Mouse (Mus musculus): ENCODE results near the gene Ghsr. TPM values are rescaled to one million over a fixed set of nuclear protein-coding genes. Genes with fewer than 3 reads are reported as not detected.

Ghsr gene
- polyA plus RNA-seq (2015; fragmentation: Nextera tagmentation; extraction: Ambion mirVana): 0.59 and 0.71 TPM in 2 replicates

DNA sequence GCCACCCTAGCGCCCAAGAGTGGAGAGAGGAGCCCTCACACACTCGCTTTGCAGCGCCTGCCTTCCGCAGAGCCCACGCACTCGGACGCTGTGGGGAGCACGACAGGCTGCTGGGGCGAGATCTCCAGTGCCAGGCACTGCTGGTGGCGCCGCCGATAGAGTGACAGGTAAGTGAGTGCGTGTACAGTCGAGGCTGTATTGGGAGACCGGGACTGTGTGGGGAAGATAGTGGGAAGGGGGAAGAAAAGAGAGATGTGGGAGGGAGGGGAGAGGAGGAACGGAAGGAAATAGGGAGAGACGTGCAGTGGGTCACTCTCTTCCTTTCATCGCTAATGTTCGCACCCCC is at the start of gene Ghsr:
TSS of gene Ghsr (plus strand) at position 76 of the 346 bp plus-strand sequence.
- peaks cover 15% of the 10 kb centered on the region for H3K4me1 ChIP-seq (ENCODE audit: control insufficient read depth, insufficient read depth, low read depth, low read length)
- H3K9me3 ChIP-seq (ENCODE audit: control insufficient read depth, low read length): no peaks in the 10 kb centered on the region
- H3K27me3 ChIP-seq (replicated peaks; ENCODE audit: control insufficient read depth, insufficient read depth, low read length): peaks cover 19% of the 10 kb centered on the region
- no peak within 1 kb of the TSS for H3K27ac ChIP-seq (ENCODE audit: low read depth, low read length)
- peak; percentile 59 for ATAC-seq
- H3K4me2 ChIP-seq (ENCODE audit: low read length): peak within 1 kb of the TSS; percentile 91
- H3K4me3 ChIP-seq (ENCODE audit: low read length): peak within 1 kb of the TSS; percentile 55
- H3K36me3 ChIP-seq (ENCODE audit: control insufficient read depth, insufficient read depth, low read length): no peaks in the 10 kb centered on the region
- H3K9ac ChIP-seq (ENCODE audit: low read depth, low read length): peak within 1 kb of the TSS; percentile 57
- WGBS: 1% methylated on average over 19 of the region's 19 CpGs

DNA sequence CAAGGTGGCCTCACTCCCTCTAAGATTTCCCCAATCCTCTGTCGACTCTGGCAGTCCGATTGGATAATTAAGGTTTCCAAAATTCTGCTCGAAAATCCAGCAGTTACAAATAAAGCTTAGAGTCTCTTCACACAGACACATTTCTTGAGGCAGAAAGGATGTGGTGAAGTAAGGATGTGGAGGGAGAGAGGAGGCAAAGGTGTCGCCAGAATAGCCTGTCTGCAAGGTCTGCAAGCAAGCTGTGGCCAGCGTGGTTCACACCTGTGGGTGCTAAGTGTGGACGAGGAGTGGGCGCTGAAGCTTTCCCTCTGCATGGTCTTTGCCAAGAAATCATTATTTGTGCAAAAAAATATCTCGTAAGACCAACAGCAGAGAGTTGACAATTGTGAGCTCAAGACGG is 48.6 kb upstream of the Ghsr start:
- no peak for ATAC-seq
- Histone ChIP-seq H3K4me2 (ENCODE audit: low read length) (no peak overlapping the region), H3K4me1 (ENCODE audit: control insufficient read depth, insufficient read depth, low read depth, low read length) (no peaks in the 10 kb centered on the region), H3K4me3 (ENCODE audit: low read length) (no peak overlapping the region), H3K9ac (ENCODE audit: low read depth, low read length) (no peak overlapping the region), H3K9me3 (ENCODE audit: control insufficient read depth, low read length) (no peaks in the 10 kb centered on the region), H3K36me3 (ENCODE audit: control insufficient read depth, insufficient read depth, low read length) (no peaks in the 10 kb centered on the region), H3K27ac (ENCODE audit: low read depth, low read length) (no peak overlapping the region), H3K27me3 (replicated peaks; ENCODE audit: control insufficient read depth, insufficient read depth, low read length) (no peaks in the 10 kb centered on the region)
- WGBS: 87% methylated on average over 9 of the region's 9 CpGs

DNA sequence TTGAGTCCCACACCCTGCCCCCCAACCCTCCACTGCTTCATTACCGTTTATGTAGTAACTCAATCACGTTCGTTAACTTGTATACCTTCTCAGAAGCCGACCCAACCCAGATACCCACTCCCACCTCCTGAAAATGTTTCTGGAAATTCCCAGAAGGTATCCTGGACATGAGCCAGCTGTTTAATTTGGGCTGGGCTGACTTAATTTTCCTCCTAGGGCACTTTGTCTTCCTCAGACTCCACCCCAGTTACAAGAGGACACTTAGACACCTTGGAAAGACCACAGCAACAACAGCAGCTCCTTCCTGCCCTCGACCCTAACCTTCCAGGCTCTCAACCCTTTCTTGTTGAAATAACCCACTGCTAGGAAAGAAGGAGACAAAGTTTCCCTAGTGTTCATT is 47.6 kb upstream of the Ghsr start:
- H3K4me1 ChIP-seq (ENCODE audit: control insufficient read depth, insufficient read depth, low read depth, low read length): no peaks in the 10 kb centered on the region
- H3K9me3 ChIP-seq (ENCODE audit: control insufficient read depth, low read length): no peaks in the 10 kb centered on the region
- no peak overlapping the region for H3K4me3 ChIP-seq (ENCODE audit: low read length)
- H3K36me3 ChIP-seq (ENCODE audit: control insufficient read depth, insufficient read depth, low read length): no peaks in the 10 kb centered on the region
- WGBS: 78% methylated on average over 5 of the region's 5 CpGs
- no peak overlapping the region for H3K4me2 ChIP-seq (ENCODE audit: low read length)
- no peak overlapping the region for H3K27ac ChIP-seq (ENCODE audit: low read depth, low read length)
- no peak overlapping the region for H3K9ac ChIP-seq (ENCODE audit: low read depth, low read length)
- H3K27me3 ChIP-seq (replicated peaks; ENCODE audit: control insufficient read depth, insufficient read depth, low read length): no peaks in the 10 kb centered on the region
- ATAC-seq: no peak

DNA sequence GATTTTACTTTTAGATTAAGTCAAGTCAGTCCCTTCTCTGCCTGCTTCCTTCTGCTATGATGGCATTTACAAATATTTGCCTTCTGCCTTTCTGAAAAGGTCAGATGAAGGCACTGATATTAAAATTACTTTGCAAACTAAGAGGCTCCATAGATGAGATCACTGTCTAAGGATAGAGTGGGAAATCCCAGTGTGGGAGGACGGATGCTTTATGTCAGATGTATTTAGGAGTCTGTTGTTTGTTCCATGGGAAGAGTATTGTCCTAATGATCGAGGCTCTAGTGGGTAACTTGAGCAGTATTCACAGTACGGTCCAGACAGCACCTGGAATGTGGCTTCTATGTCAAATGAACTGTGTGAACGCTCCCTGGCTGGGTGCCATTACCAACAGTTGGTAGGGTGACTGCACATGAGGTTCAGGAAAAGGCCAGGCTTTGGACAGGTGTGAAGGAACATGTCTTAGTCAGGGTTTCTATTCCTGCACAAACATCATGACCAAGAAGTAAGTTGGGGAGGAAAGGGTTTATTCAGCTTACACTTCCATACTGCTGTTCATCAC is 44.4 kb upstream of the Ghsr start:
- Histone ChIP-seq H3K9me3 (ENCODE audit: control insufficient read depth, low read length) (no peaks in the 10 kb centered on the region), H3K4me2 (ENCODE audit: low read length) (no peak overlapping the region), H3K27me3 (replicated peaks; ENCODE audit: control insufficient read depth, insufficient read depth, low read length) (no peaks in the 10 kb centered on the region), H3K36me3 (ENCODE audit: control insufficient read depth, insufficient read depth, low read length) (no peaks in the 10 kb centered on the region), H3K9ac (ENCODE audit: low read depth, low read length) (no peak overlapping the region), H3K27ac (ENCODE audit: low read depth, low read length) (no peak overlapping the region), H3K4me1 (ENCODE audit: control insufficient read depth, insufficient read depth, low read depth, low read length) (no peaks in the 10 kb centered on the region), H3K4me3 (ENCODE audit: low read length) (no peak overlapping the region)
- WGBS: 63% methylated on average over 4 of the region's 4 CpGs
- ATAC-seq: no peak

DNA sequence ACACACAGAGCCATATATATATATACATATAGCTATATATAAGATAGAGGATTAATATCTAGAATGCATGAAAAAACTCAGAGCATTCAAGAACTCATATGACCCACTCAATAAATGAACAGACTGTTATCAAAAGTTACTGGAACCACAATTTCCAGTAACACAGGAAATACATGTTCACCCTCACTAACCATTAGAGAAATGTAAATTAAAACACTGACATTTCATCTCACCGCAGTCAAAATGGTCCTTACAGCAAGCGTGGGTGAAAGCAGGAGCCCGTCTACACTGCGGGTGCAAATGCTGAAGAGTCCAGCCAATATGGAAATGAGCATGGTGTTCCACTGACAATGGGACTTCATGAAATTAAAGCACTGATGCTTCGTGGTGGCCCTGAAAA is 40.4 kb upstream of the Ghsr start:
- Histone ChIP-seq H3K4me3 (ENCODE audit: low read length) (no peak overlapping the region), H3K4me1 (ENCODE audit: control insufficient read depth, insufficient read depth, low read depth, low read length) (no peaks in the 10 kb centered on the region), H3K27me3 (replicated peaks; ENCODE audit: control insufficient read depth, insufficient read depth, low read length) (no peaks in the 10 kb centered on the region), H3K9ac (ENCODE audit: low read depth, low read length) (no peak overlapping the region), H3K4me2 (ENCODE audit: low read length) (no peak overlapping the region), H3K36me3 (ENCODE audit: control insufficient read depth, insufficient read depth, low read length) (no peaks in the 10 kb centered on the region), H3K9me3 (ENCODE audit: control insufficient read depth, low read length) (no peaks in the 10 kb centered on the region), H3K27ac (ENCODE audit: low read depth, low read length) (no peak overlapping the region)
- no peak for ATAC-seq
- WGBS: 92% methylated on average over 5 of the region's 5 CpGs

DNA sequence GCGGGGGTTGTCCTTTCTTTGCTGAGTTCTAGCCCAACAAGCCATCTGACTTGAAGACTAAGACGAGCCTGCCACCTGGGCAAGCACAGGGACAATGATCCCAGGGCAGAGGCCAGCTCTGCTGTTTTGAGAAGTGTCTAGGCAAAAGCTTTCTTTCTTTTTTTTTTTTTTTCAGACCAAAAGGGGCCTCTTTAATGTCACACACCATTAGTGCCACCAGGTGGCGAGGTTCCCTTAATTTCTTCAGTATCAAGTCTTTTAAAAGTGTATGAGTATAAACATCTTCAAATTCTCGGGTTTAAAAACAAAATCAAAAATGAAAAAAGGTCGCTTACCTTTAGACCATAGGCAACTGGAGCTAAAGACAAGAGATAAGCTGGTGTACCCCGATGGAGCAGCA is 32.7 kb upstream of the Ghsr start:
- H3K4me1 ChIP-seq (ENCODE audit: control insufficient read depth, insufficient read depth, low read depth, low read length): no peaks in the 10 kb centered on the region
- ATAC-seq: no peak
- 34% methylated on average over 6 of the region's 6 CpGs for WGBS

DNA sequence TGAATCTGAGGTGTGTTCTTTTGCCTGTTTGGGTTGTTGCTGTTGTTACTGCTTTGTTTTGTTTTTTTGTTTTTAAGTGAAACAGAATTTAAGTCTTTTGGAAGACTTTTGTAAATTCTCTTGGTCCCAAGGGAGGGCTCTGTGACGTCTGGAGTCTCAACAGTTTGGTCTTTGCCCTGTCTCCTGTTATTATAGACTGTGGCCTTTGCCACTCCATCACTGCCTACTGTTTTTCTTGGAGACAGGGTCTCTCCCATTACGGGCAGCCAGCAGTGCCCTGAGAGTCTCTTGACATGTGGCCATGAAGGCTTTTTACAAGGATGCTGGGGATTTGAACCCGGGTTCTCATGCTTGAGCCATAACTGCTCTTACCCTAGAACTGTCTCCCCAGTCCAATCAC is 32.3 kb upstream of the Ghsr start:
- H3K27ac ChIP-seq (ENCODE audit: low read depth, low read length): no peak overlapping the region
- no peaks in the 10 kb centered on the region for H3K36me3 ChIP-seq (ENCODE audit: control insufficient read depth, insufficient read depth, low read length)
- no peak overlapping the region for H3K9ac ChIP-seq (ENCODE audit: low read depth, low read length)
- ATAC-seq: no peak
- 74% methylated on average over 3 of the region's 3 CpGs for WGBS
- H3K27me3 ChIP-seq (replicated peaks; ENCODE audit: control insufficient read depth, insufficient read depth, low read length): no peaks in the 10 kb centered on the region
- H3K4me3 ChIP-seq (ENCODE audit: low read length): no peak overlapping the region
- no peaks in the 10 kb centered on the region for H3K9me3 ChIP-seq (ENCODE audit: control insufficient read depth, low read length)
- no peaks in the 10 kb centered on the region for H3K4me1 ChIP-seq (ENCODE audit: control insufficient read depth, insufficient read depth, low read depth, low read length)
- no peak overlapping the region for H3K4me2 ChIP-seq (ENCODE audit: low read length)

More for the DNA sequence above, 32.7 kb upstream of the Ghsr start:
- Histone ChIP-seq H3K4me2 (ENCODE audit: low read length) (no peak overlapping the region), H3K36me3 (ENCODE audit: control insufficient read depth, insufficient read depth, low read length) (no peaks in the 10 kb centered on the region), H3K27ac (ENCODE audit: low read depth, low read length) (no peak overlapping the region), H3K9me3 (ENCODE audit: control insufficient read depth, low read length) (no peaks in the 10 kb centered on the region), H3K9ac (ENCODE audit: low read depth, low read length) (no peak overlapping the region), H3K27me3 (replicated peaks; ENCODE audit: control insufficient read depth, insufficient read depth, low read length) (no peaks in the 10 kb centered on the region), H3K4me3 (ENCODE audit: low read length) (no peak overlapping the region)

DNA sequence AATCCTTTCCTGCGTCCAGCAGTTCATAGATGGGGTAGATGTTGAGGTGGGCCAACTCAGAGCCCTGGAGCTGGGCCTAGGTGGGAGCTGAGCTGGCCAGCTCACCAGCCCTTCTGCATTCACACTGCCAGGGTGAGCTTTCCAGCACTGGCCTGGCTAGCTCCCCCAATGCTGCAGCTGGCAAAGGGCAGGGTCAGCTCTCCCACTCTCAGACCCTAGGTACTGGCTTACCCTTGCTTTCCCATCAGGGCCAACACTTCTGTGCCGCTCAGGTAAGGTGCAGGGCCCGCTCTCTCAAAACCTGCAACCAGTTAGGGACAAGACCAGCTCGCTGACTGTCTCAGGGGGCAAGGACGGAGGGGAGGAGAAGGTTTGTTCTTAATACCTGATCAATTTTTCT is 30.4 kb upstream of the Ghsr start:
- no peak overlapping the region for H3K4me2 ChIP-seq (ENCODE audit: low read length)
- H3K36me3 ChIP-seq (ENCODE audit: control insufficient read depth, insufficient read depth, low read length): no peaks in the 10 kb centered on the region
- no peak overlapping the region for H3K27ac ChIP-seq (ENCODE audit: low read depth, low read length)
- no peaks in the 10 kb centered on the region for H3K27me3 ChIP-seq (replicated peaks; ENCODE audit: control insufficient read depth, insufficient read depth, low read length)
- no peaks in the 10 kb centered on the region for H3K4me1 ChIP-seq (ENCODE audit: control insufficient read depth, insufficient read depth, low read depth, low read length)
- 98% methylated on average over 5 of the region's 5 CpGs for WGBS
- H3K9ac ChIP-seq (ENCODE audit: low read depth, low read length): no peak overlapping the region
- ATAC-seq: no peak
- no peaks in the 10 kb centered on the region for H3K9me3 ChIP-seq (ENCODE audit: control insufficient read depth, low read length)
- no peak overlapping the region for H3K4me3 ChIP-seq (ENCODE audit: low read length)

DNA sequence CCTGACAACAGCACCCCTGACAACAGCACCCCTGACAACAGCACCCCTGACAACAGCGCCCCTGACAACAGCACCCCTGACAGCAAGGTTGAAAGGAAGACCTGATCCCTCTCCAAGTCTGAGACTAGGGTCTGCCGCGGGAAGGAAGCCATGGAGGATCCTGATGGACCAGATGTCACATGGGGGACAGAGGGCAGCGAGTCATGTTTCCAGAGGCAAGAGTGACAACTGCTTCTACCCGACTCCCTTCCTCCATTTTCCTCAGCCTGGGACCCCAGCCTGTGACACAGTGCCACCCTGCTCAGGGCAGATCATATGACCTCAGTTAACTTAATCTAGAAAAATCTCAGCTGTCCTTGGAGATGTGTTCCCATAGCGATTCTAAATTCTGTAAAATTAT is 28.7 kb upstream of the Ghsr start:
- Histone ChIP-seq H3K36me3 (ENCODE audit: control insufficient read depth, insufficient read depth, low read length) (no peaks in the 10 kb centered on the region), H3K9ac (ENCODE audit: low read depth, low read length) (no peak overlapping the region), H3K4me1 (ENCODE audit: control insufficient read depth, insufficient read depth, low read depth, low read length) (no peaks in the 10 kb centered on the region), H3K4me3 (ENCODE audit: low read length) (no peak overlapping the region), H3K27me3 (replicated peaks; ENCODE audit: control insufficient read depth, insufficient read depth, low read length) (no peaks in the 10 kb centered on the region), H3K4me2 (ENCODE audit: low read length) (no peak overlapping the region), H3K9me3 (ENCODE audit: control insufficient read depth, low read length) (no peaks in the 10 kb centered on the region), H3K27ac (ENCODE audit: low read depth, low read length) (no peak overlapping the region)
- WGBS: 40% methylated on average over 6 of the region's 6 CpGs
- ATAC-seq: no peak

DNA sequence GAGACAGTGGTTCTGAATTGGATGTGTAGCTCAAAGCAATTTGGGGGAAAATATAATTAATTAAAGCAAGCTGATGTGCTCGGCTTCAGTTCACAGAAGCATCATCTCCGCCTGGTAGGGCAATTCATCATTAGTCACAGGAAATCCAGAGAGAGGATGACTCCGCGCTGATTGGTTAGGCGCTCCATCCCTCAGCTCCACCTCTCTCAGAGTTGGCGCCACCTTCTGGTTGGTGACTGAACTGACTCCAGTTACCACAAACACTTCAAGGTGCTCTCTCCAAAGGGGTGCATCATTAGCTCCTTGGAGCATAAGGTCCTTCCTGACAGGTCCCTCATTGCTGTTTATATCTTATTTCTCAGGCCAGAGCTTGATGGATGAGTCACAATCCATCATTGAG is 25.6 kb upstream of the Ghsr start:
- Histone ChIP-seq H3K9ac (ENCODE audit: low read depth, low read length) (no peak overlapping the region), H3K27ac (ENCODE audit: low read depth, low read length) (no peak overlapping the region), H3K36me3 (ENCODE audit: control insufficient read depth, insufficient read depth, low read length) (no peaks in the 10 kb centered on the region), H3K4me1 (ENCODE audit: control insufficient read depth, insufficient read depth, low read depth, low read length) (no peaks in the 10 kb centered on the region), H3K4me3 (ENCODE audit: low read length) (no peak overlapping the region), H3K4me2 (ENCODE audit: low read length) (no peak overlapping the region), H3K9me3 (ENCODE audit: control insufficient read depth, low read length) (no peaks in the 10 kb centered on the region), H3K27me3 (replicated peaks; ENCODE audit: control insufficient read depth, insufficient read depth, low read length) (no peaks in the 10 kb centered on the region)
- no peak for ATAC-seq
- 53% methylated on average over 6 of the region's 6 CpGs for WGBS

All from hindbrain, embryonic 16.5 days (tissue).